Mouse (Mus musculus) liver, adult (tissue): ENCODE data around the gene Lzts2.

ENCODE experiments used
- GATA4 ChIP-seq: IDR thresholded peaks from 2 replicates; pipeline ENCODE4 v1.6.1; 2014; ENCODE audit warnings: mild to moderate bottlenecking, low read length; ENCODE audit not compliant: insufficient replicate concordance

Gene Lzts2

GRCm38 (mm10) chr19:45012636-45013035 lies 1.6 kb upstream of the Lzts2 start:
- no peak for TF ChIP-seq GATA4

GRCm38 (mm10) chr19:45013581-45014225 lies 511 bp upstream of the Lzts2 start:
- TF ChIP-seq GATA4 = no peak

- TF ChIP-seq GATA4 = no peak
Observed at GRCm38 (mm10) chr19:45014981-45015402, 778 bp downstream of the Lzts2 start.

- no peak for TF ChIP-seq GATA4
Observed at GRCm38 (mm10) chr19:45015518-45016281, 1.5 kb downstream of the Lzts2 start.

GRCm38 (mm10) chr19:45016341-45017215 lies 2.4 kb downstream of the Lzts2 start:
- no peak for TF ChIP-seq GATA4

- no peak for TF ChIP-seq GATA4
Observed at GRCm38 (mm10) chr19:45017216-45017771, 3.1 kb downstream of the Lzts2 start.

DNA sequence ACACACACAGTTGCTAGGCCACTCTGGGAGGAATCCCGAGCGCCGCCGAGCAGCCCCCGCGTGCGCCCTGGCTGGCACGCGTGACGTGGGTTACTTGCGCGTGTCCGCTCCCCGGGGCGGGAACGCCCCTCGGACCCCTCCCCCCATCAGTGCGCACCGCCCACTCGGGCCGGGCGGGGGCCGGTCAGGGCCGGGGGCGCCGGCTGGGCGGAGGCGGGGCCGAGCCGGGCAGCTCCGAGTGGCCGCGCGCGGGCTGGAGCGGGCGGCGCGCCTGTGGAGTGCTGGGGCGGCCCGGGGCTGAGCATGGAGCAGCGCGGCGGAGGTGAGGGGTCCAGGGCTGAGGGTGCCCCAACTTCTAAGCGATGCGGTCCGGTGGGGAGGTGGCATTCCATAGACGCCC lies 3.7 kb downstream of the Lzts2 start:
- TF ChIP-seq GATA4 = no peak

DNA sequence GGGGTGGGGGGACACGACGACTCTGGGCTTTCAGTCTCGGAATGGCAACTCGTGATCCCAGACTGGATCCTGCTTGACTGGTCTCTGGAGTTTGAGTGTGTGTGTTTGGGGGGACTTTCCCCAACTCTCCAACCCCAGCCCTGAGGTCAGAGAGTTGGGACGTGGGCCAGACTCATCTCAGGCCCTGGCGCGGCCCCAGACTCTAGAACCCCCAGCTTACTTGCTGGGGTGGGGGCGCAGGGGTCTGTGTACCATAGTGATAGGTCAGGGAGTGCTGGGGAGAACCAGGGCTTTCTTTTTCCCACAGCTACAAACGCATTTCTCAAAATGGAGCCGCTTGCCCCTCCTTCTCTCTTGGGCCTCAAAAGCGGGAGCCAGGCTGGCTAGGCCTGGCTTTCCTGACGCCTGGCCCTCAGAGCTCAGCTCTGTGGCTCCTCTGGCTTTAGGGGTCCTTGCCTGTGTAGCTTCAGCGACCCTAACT lies 4.2 kb downstream of the Lzts2 start:
- TF ChIP-seq GATA4 = no peak

GRCm38 (mm10) chr19:45020348-45020747 lies 6.1 kb downstream of the Lzts2 start:
- no peak for TF ChIP-seq GATA4

DNA sequence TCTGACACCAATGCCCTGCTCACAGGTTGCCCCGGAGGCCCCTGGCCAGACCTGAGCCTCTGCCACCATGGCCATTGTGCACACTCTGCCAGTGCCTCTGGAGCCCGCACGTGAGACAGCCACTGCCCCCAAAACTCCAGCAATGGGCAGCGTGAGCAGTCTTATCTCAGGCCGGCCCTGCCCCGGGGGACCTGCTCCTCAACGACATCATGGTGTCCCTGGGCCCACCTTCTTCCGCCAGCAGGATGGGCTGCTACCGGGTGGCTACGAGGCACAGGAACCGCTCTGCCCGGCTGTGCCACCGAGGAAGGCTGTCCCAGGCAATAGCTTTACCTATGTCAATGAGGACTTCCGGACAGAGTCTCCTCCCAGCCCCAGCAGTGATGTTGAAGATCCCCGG lies 7.1 kb downstream of the Lzts2 start:
- no peak for TF ChIP-seq GATA4

DNA sequence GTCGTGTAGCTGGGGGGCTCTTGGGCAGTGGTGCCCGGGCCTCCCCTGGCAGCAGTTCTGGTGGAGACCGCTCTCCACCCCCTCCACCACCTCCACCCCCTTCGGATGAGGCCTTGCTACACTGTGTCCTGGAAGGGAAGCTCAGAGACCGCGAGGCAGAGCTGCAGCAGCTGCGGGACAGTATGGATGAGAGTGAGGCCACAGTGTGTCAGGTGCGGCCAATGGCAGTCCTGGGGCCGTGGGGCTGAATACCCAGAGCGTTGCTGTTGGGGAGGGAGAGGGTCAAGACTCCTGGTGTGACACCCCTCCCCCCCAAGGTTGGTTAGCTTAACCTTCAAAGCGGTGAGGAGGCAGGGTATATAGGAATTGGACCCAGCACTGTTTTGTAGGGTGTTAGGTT lies 9.8 kb downstream of the Lzts2 start:
- TF ChIP-seq GATA4 = no peak

GRCm38 (mm10) chr19:45024775-45025174 lies 10.6 kb downstream of the Lzts2 start:
- no peak for TF ChIP-seq GATA4

DNA sequence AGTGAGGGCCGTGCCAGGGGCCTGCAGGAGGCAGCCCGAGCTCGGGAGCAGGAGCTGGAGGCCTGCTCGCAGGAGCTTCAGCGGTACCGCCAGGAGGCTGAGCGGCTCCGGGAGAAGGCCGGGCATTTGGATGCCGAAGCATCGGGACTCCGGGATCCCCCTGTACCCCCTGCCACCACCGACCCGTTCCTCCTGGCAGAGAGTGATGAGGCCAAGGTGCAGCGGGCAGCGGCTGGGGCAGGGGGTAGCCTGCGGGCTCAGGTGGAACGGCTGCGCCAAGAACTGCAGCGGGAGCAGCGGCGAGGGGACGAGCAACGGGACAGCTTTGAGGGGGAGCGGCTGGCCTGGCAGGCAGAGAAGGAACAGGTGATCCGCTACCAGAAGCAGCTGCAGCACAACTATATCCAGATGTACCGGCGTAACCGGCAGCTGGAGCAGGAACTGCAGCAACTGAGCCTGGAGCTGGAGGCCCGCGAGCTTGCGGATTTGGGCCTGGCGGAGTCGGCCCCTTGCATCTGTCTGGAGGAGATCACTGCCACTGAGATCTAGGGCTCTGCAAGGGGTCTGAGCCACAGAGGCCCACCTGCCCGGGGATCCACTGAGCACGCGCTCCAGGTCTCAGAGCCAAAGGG lies 11.8 kb downstream of the Lzts2 start:
- TF ChIP-seq GATA4 = no peak

DNA sequence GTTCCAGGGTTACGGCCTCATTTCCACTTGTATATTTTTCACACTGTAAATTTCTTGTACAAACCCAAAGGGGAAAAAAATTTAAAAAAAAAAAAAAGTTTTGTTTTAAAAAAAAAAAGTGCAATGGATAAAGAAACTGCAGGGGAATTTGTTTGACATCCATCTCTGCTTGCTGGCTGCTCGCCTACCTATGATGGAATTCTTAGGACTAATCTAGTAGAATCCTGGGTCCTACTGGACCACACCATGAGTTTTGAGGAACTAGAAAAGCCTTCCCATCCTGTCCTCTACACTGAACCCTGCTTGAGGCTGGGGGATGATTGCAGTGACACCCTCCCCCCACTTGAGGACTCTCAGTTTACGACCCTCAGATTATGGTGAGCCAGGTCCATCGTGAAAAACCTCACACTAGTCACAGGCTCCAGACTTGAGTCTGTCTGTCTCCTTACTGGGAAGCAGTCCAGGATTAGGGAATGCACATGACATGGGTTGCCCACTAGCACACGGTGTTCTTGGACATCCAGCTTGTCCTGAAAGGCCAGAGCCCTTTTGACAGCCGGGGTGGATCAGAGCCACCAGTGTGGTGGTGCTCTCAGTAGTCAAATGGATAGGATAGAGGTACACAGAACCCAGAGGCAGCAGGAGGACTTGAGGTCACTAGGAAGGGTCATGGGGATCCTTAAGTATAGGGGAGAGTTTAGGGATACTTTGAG lies 12.9 kb downstream of the Lzts2 start:
- no peak for TF ChIP-seq GATA4
